Mouse (Mus musculus) midbrain, postnatal 0 days (tissue): ENCODE measurements at regions not wholly inside any gene's neighbourhood (a gene's known extent, or its start where the extent isn't known, plus 50 kb on each side); places are given as distances from the start of the nearest gene placed in this dataset.
A peak's percentile ranks its signal among the peaks of the same experiment; 100 is the strongest.

ENCODE experiments used
- ATAC-seq: fragments of 200-750 bp; cut with Nextera tagmentation; 2 replicates; pipeline ENCODE4 v1.8.0; 2017; ENCODE audit warnings: moderate number of reproducible peaks, mild to moderate bottlenecking, moderate TSS enrichment, moderate library complexity; ENCODE audit not compliant: low FRiP score
- DNase-seq: peaks from one replicate; pipeline ENCODE4 v3.0.0-alpha.2; 2015; ENCODE audit warnings: low spot score
- H3K27ac ChIP-seq: fragments of 300-500 bp; sonication (generic); 2 replicates; pipeline ENCODE4 v1.5.1; 2014; ENCODE audit warnings: low read depth, mild to moderate bottlenecking, low read length, mixed read lengths
- H3K27me3 ChIP-seq: fragments of 300-500 bp; sonication (generic); 2 replicates; pipeline ENCODE4 v1.6.1; 2014; ENCODE audit warnings: low read length, control low read depth, mixed read lengths; ENCODE audit not compliant: insufficient read depth
- H3K36me3 ChIP-seq: fragments of 300-500 bp; sonication (generic); 2 replicates; pipeline ENCODE4 v1.6.1; 2014; ENCODE audit warnings: low read length, control low read depth, mixed read lengths; ENCODE audit not compliant: insufficient read depth
- H3K4me1 ChIP-seq: fragments of 300-500 bp; sonication (generic); 2 replicates; pipeline ENCODE4 v1.6.1; 2014; ENCODE audit warnings: mild to moderate bottlenecking, control low read depth, antibody characterized with exemption, low read length, mixed read lengths; ENCODE audit not compliant: insufficient read depth
- H3K4me2 ChIP-seq: fragments of 300-500 bp; sonication (generic); 2 replicates; pipeline ENCODE4 v1.6.1; 2014; ENCODE audit warnings: low read depth, mild to moderate bottlenecking, low read length, mixed read lengths; ENCODE audit not compliant: poor library complexity, severe bottlenecking
- H3K4me3 ChIP-seq: fragments of 300-500 bp; sonication (generic); 2 replicates; pipeline ENCODE4 v1.5.1; 2014; ENCODE audit warnings: low read depth, mild to moderate bottlenecking, low read length, moderate library complexity
- H3K9ac ChIP-seq: fragments of 300-500 bp; sonication (generic); replicated peaks from 2 replicates; pipeline ENCODE4 v1.6.1; 2014; ENCODE audit warnings: mild to moderate bottlenecking, low read length, moderate library complexity, mixed read lengths; ENCODE audit not compliant: poor library complexity, severe bottlenecking
- H3K9me3 ChIP-seq: fragments of 300-500 bp; sonication (generic); 2 replicates; pipeline ENCODE4 v1.6.1; 2016; ENCODE audit warnings: low read length, control low read depth
- CTCF ChIP-seq: IDR thresholded peaks from 2 replicates; pipeline ENCODE4 v1.5.1; 2016; ENCODE audit warnings: antibody characterized with exemption, mild to moderate bottlenecking
- WGBS: fragments of 180-500 bp; shearing (Covaris S2); extraction: QIAGEN DNeasy Blood & Tissue Kit; methylation state at CpG from one replicate; pipeline ENCODE4 v1.1.7; 2014; 5-methylcytosine and 5-hydroxymethylcytosine counted together

GRCm38 (mm10) chr3:52818401-52818800 is 198.6 kb downstream of the Cog6 start:
- H3K27ac ChIP-seq, result no peak overlapping the region
- H3K9me3 ChIP-seq, result no peaks in the 10 kb centered on the region
- no peak overlapping the region for H3K4me3 ChIP-seq
- H3K9ac ChIP-seq, result no peak overlapping the region
- WGBS, result 88% methylated on average over 4 of the region's 4 CpGs
- DNase-seq (no peak), ATAC-seq (no peak)
- no peak overlapping the region for H3K4me2 ChIP-seq
- no peak for TF ChIP-seq CTCF
- H3K36me3 ChIP-seq, result no peaks in the 10 kb centered on the region
- no peaks in the 10 kb centered on the region for H3K27me3 ChIP-seq
- no peaks in the 10 kb centered on the region for H3K4me1 ChIP-seq

GRCm38 (mm10) chr3:52817416-52817815 is 199.6 kb downstream of the Cog6 start:
- ATAC-seq (no peak), DNase-seq (no peak)
- WGBS, result 86% methylated on average over 6 of the region's 6 CpGs

GRCm38 (mm10) chr3:52815497-52815896 is 201.5 kb downstream of the Cog6 start:
- Histone ChIP-seq H3K4me3 (no peak overlapping the region), H3K9me3 (no peaks in the 10 kb centered on the region), H3K4me2 (no peak overlapping the region), H3K9ac (no peak overlapping the region), H3K36me3 (no peaks in the 10 kb centered on the region), H3K27me3 (no peaks in the 10 kb centered on the region), H3K27ac (no peak overlapping the region), H3K4me1 (no peaks in the 10 kb centered on the region)
- WGBS, result 34% methylated on average over 7 of the region's 7 CpGs
- no peak for TF ChIP-seq CTCF
- no peak for DNase-seq
- no peak for ATAC-seq

More at GRCm38 (mm10) chr3:52817416-52817815, 199.6 kb downstream of the Cog6 start:
- H3K9me3 ChIP-seq, result no peaks in the 10 kb centered on the region
- H3K4me2 ChIP-seq, result no peak overlapping the region
- no peaks in the 10 kb centered on the region for H3K36me3 ChIP-seq
- H3K27ac ChIP-seq, result no peak overlapping the region
- H3K4me1 ChIP-seq, result no peaks in the 10 kb centered on the region
- no peak overlapping the region for H3K9ac ChIP-seq
- no peak overlapping the region for H3K4me3 ChIP-seq
- TF ChIP-seq CTCF, result no peak
- no peaks in the 10 kb centered on the region for H3K27me3 ChIP-seq

GRCm38 (mm10) chr3:52802324-52802723 is 214.7 kb downstream of the Cog6 start:
- no peak for ATAC-seq
- TF ChIP-seq CTCF, result no peak
- 80% methylated on average over 5 of the region's 5 CpGs for whole genome bisulfite sequencing
- Histone ChIP-seq H3K27me3 (no peaks in the 10 kb centered on the region), H3K9ac (no peak overlapping the region), H3K4me3 (no peak overlapping the region), H3K4me2 (no peak overlapping the region), H3K9me3 (no peaks in the 10 kb centered on the region), H3K36me3 (no peaks in the 10 kb centered on the region), H3K4me1 (no peaks in the 10 kb centered on the region), H3K27ac (no peak overlapping the region)
- no peak for DNase-seq

GRCm38 (mm10) chr3:52801446-52801845 is 215.6 kb downstream of the Cog6 start:
- Histone ChIP-seq H3K9me3 (no peaks in the 10 kb centered on the region), H3K27me3 (no peaks in the 10 kb centered on the region), H3K27ac (no peak overlapping the region), H3K9ac (no peak overlapping the region), H3K36me3 (no peaks in the 10 kb centered on the region), H3K4me2 (no peak overlapping the region), H3K4me1 (no peaks in the 10 kb centered on the region), H3K4me3 (no peak overlapping the region)
- ATAC-seq (no peak), DNase-seq (no peak)
- WGBS, result 90% methylated on average over 5 of the region's 5 CpGs
- TF ChIP-seq CTCF, result no peak

- Histone ChIP-seq H3K27ac (no peak overlapping the region), H3K27me3 (no peaks in the 10 kb centered on the region), H3K9me3 (no peaks in the 10 kb centered on the region), H3K4me2 (no peak overlapping the region), H3K36me3 (no peaks in the 10 kb centered on the region), H3K4me1 (no peaks in the 10 kb centered on the region), H3K9ac (no peak overlapping the region), H3K4me3 (no peak overlapping the region)
- ATAC-seq, result no peak
- peak; percentile 68 for TF ChIP-seq CTCF
- no peak for DNase-seq
- 83% methylated on average over 3 of the region's 3 CpGs for WGBS
These were observed 216.4 kb downstream of the Cog6 start for GRCm38 (mm10) chr3:52800673-52801072.
